Mouse (Mus musculus) megakaryocyte, embryonic 14.5 days (primary cell): ENCODE results near the gene Mapkapk2. TPM values are rescaled to one million over a fixed set of nuclear protein-coding genes. Genes with fewer than 3 reads are reported as not detected.

Source experiments
- H3K27me3 ChIP-seq: replicated peaks from 2 replicates; pipeline ENCODE3; 2012; ENCODE audit warnings: inconsistent platforms
- H3K36me3 ChIP-seq: replicated peaks from 2 replicates; pipeline ENCODE3; 2012; ENCODE audit warnings: low read length, inconsistent platforms, mixed read lengths
- H3K4me1 ChIP-seq: 2 replicates; pipeline ENCODE4 v1.6.1; 2012; ENCODE audit warnings: inconsistent platforms
- H3K4me3 ChIP-seq: replicated peaks from 2 replicates; pipeline ENCODE3; 2012; ENCODE audit warnings: moderate library complexity, mild to moderate bottlenecking, inconsistent platforms
- H3K9me3 ChIP-seq: 2 replicates; pipeline ENCODE4 v1.6.1; 2012; ENCODE audit warnings: inconsistent platforms
- FLI1 ChIP-seq: IDR thresholded peaks from 2 replicates; pipeline ENCODE4 v1.6.1; 2012; ENCODE audit warnings: low read length, inconsistent platforms, mixed read lengths
- GATA1 ChIP-seq: IDR thresholded peaks from 3 replicates; pipeline ENCODE4 v1.6.1; 2012; ENCODE audit warnings: mixed read lengths, low read length, inconsistent platforms, borderline replicate concordance
- polyA plus RNA-seq: library from polyadenylated mRNA; stranded (reverse); fragments of >175 nt; gene quantifications from 2 replicates; pipeline ENCODE4 v1.2.3, GENCODE M21; 2012; ENCODE audit warnings: low replicate concordance; ENCODE audit not compliant: insufficient read depth

The Mapkapk2 gene
- polyA plus RNA-seq, 1 experiment: 178 TPM

- Histone ChIP-seq H3K9me3 (no peaks in the 10 kb centered on the region), H3K27me3 (no peaks in the 10 kb centered on the region), H3K4me1 (peaks cover 71% of the 10 kb centered on the region), H3K36me3 (peaks cover 37% of the 10 kb centered on the region), H3K4me3 (peak overlapping the region; percentile 96)
- no peak for TF ChIP-seq GATA1
- TF ChIP-seq FLI1: no peak
These were observed 38.5 kb upstream of the Mapkapk2 start for GRCm38 (mm10) chr1:131135960-131136629.

- Histone ChIP-seq H3K4me3 (peak overlapping the region; percentile 96), H3K9me3 (peaks cover 8% of the 10 kb centered on the region; the same call in 1 of the 2 replicates), H3K4me1 (peaks cover 66% of the 10 kb centered on the region), H3K36me3 (peaks cover 47% of the 10 kb centered on the region), H3K27me3 (no peaks in the 10 kb centered on the region)
- TF ChIP-seq FLI1: no peak
- no peak for TF ChIP-seq GATA1
These were observed 37.4 kb upstream of the Mapkapk2 start for GRCm38 (mm10) chr1:131134942-131135522.

- peaks cover 13% of the 10 kb centered on the region for H3K9me3 ChIP-seq
- H3K27me3 ChIP-seq: no peaks in the 10 kb centered on the region
- H3K36me3 ChIP-seq: peaks cover 55% of the 10 kb centered on the region
- H3K4me3 ChIP-seq: peak overlapping the region; percentile 71
- TF ChIP-seq FLI1 (no peak), GATA1 (no peak)
- peaks cover 58% of the 10 kb centered on the region for H3K4me1 ChIP-seq
These were observed 36.6 kb upstream of the Mapkapk2 start for GRCm38 (mm10) chr1:131134231-131134630.

GRCm38 (mm10) chr1:131125987-131126744 lies 28.5 kb upstream of the Mapkapk2 start:
- Histone ChIP-seq H3K36me3 (peaks cover 43% of the 10 kb centered on the region), H3K4me3 (peak overlapping the region; percentile 85), H3K9me3 (peaks cover 13% of the 10 kb centered on the region), H3K4me1 (peaks cover 66% of the 10 kb centered on the region), H3K27me3 (no peaks in the 10 kb centered on the region)
- TF ChIP-seq FLI1 (no peak), GATA1 (peak; percentile 99)

GRCm38 (mm10) chr1:131123522-131124265 lies 26.1 kb upstream of the Mapkapk2 start:
- peaks cover 73% of the 10 kb centered on the region for H3K4me1 ChIP-seq
- no peaks in the 10 kb centered on the region for H3K9me3 ChIP-seq

GRCm38 (mm10) chr1:131121987-131122386 lies 24.4 kb upstream of the Mapkapk2 start:
- Histone ChIP-seq H3K27me3 (peaks cover 5% of the 10 kb centered on the region), H3K4me1 (peaks cover 72% of the 10 kb centered on the region), H3K9me3 (no peaks in the 10 kb centered on the region)

More at GRCm38 (mm10) chr1:131123522-131124265, 26.1 kb upstream of the Mapkapk2 start:
- no peak for TF ChIP-seq FLI1
- no peak overlapping the region for H3K4me3 ChIP-seq
- H3K36me3 ChIP-seq: peaks cover 18% of the 10 kb centered on the region
- H3K27me3 ChIP-seq: no peaks in the 10 kb centered on the region

GRCm38 (mm10) chr1:131119026-131119425 lies 21.4 kb upstream of the Mapkapk2 start:
- Histone ChIP-seq H3K27me3 (peaks cover 6% of the 10 kb centered on the region), H3K36me3 (no peaks in the 10 kb centered on the region), H3K4me3 (no peak overlapping the region), H3K9me3 (no peaks in the 10 kb centered on the region), H3K4me1 (peaks cover 69% of the 10 kb centered on the region)
- TF ChIP-seq GATA1: no peak
- TF ChIP-seq FLI1: no peak

More at GRCm38 (mm10) chr1:131121987-131122386, 24.4 kb upstream of the Mapkapk2 start:
- TF ChIP-seq FLI1 (no peak), GATA1 (no peak)
- Histone ChIP-seq H3K4me3 (no peak overlapping the region), H3K36me3 (peaks cover 2% of the 10 kb centered on the region)

GRCm38 (mm10) chr1:131118530-131118929 lies 20.9 kb upstream of the Mapkapk2 start:
- Histone ChIP-seq H3K4me3 (no peak overlapping the region), H3K27me3 (peaks cover 6% of the 10 kb centered on the region), H3K36me3 (no peaks in the 10 kb centered on the region), H3K9me3 (no peaks in the 10 kb centered on the region), H3K4me1 (peaks cover 69% of the 10 kb centered on the region)
- no peak for TF ChIP-seq FLI1
- no peak for TF ChIP-seq GATA1

GRCm38 (mm10) chr1:131116430-131117011 lies 18.9 kb upstream of the Mapkapk2 start:
- no peaks in the 10 kb centered on the region for H3K9me3 ChIP-seq
- peaks cover 72% of the 10 kb centered on the region for H3K4me1 ChIP-seq
- peaks cover 6% of the 10 kb centered on the region for H3K27me3 ChIP-seq
- no peak for TF ChIP-seq FLI1
- TF ChIP-seq GATA1: no peak
- no peaks in the 10 kb centered on the region for H3K36me3 ChIP-seq
- peak overlapping the region; percentile 26 for H3K4me3 ChIP-seq
